Mouse (Mus musculus) heart, adult 2 months (tissue): ENCODE measurements at regions not wholly inside any gene's neighbourhood (a gene's known extent, or its start where the extent isn't known, plus 50 kb on each side); places are given as distances from the start of the nearest gene placed in this dataset.
"Not testable (repeated sequence)": the region's sequence is repeated elsewhere in the genome, so short reads cannot be mapped to it uniquely, and the experiment has no call there.

Experiments used
- DNase-seq, 2 experiments: peaks; one replicate each; pipeline ENCODE4 v3.0.0; 2021
- H3K27ac ChIP-seq: fragments of 200-600 bp; 2 replicates; pipeline ENCODE4 v1.8.1; 2022
- H3K27me3 ChIP-seq: fragments of 200-500 bp; 2 replicates; pipeline ENCODE4 v1.6.1; 2012; ENCODE audit warnings: mild to moderate bottlenecking, low read length, inconsistent platforms, mixed read lengths; ENCODE audit not compliant: control insufficient read depth, insufficient read depth
- H3K36me3 ChIP-seq: fragments of 200-500 bp; 2 replicates; pipeline ENCODE4 v1.6.1; 2012; ENCODE audit warnings: low read length, inconsistent platforms; ENCODE audit not compliant: control insufficient read depth, insufficient read depth
- H3K4me1 ChIP-seq: fragments of 200-500 bp; 2 replicates; pipeline ENCODE4 v1.6.1; 2011; ENCODE audit warnings: low read length; ENCODE audit not compliant: control insufficient read depth, insufficient read depth
- H3K4me3 ChIP-seq: fragments of 200-600 bp; 2 replicates; pipeline ENCODE4 v1.8.1; 2022
- H3K79me2 ChIP-seq: fragments of 200-500 bp; replicated peaks from 2 replicates; pipeline ENCODE4 v1.6.1; 2012; ENCODE audit warnings: mild to moderate bottlenecking, inconsistent platforms, low read length, moderate library complexity, mixed read lengths; ENCODE audit not compliant: control insufficient read depth, insufficient read depth
- H3K9ac ChIP-seq: fragments of 200-500 bp; 2 replicates; pipeline ENCODE4 v1.6.1; 2012; ENCODE audit warnings: low read depth, mild to moderate bottlenecking, control low read depth, inconsistent platforms, low read length, mixed read lengths
- CTCF ChIP-seq: fragments of 200-600 bp; IDR thresholded peaks from 2 replicates; pipeline ENCODE4 v1.8.1; 2022; ENCODE audit warnings: antibody characterized with exemption, mild to moderate bottlenecking, moderate library complexity
- EP300 ChIP-seq: fragments of 200-500 bp; IDR thresholded peaks from 2 replicates; pipeline ENCODE4 v1.6.1; 2011; ENCODE audit warnings: low read depth, low read length, control low read depth; ENCODE audit not compliant: insufficient read depth
- POLR2A ChIP-seq: fragments of 200-500 bp; IDR thresholded peaks from 2 replicates; pipeline ENCODE4 v1.6.1; 2011; ENCODE audit warnings: mild to moderate bottlenecking, low read depth, low read length, control low read depth; ENCODE audit not compliant: insufficient read depth
- WGBS: fragments of 180-500 bp; shearing (Covaris S2); methylation state at CpG from one replicate; pipeline ENCODE4 v1.1.7; 2018; 5-methylcytosine and 5-hydroxymethylcytosine counted together
- intact Hi-C: fragments of 180-260 bp; cut with DNase I; formaldehyde crosslinking; loops from one replicate; pipeline ENCODE4 v1.15.1; 2025

GRCm38 (mm10) chr15:9954941-9955340, 206.3 kb upstream of the Spef2 start:
- DNase-seq, result no peak
- H3K4me1 ChIP-seq, result no peaks in the 10 kb centered on the region
- H3K79me2 ChIP-seq, result no peaks in the 10 kb centered on the region
- 68% methylated on average over 2 of the region's 2 CpGs for whole genome bisulfite sequencing
- no peaks in the 10 kb centered on the region for H3K36me3 ChIP-seq
- no peak overlapping the region for H3K9ac ChIP-seq
- intact Hi-C loops, result no loop called here
- H3K27me3 ChIP-seq, result no peaks in the 10 kb centered on the region
- H3K27ac ChIP-seq, result no peak overlapping the region
- no peak overlapping the region for H3K4me3 ChIP-seq
- TF ChIP-seq EP300, result no peak
- no peak for TF ChIP-seq POLR2A
- no peak for TF ChIP-seq CTCF

- no peaks in the 10 kb centered on the region for H3K27me3 ChIP-seq
- H3K27ac ChIP-seq, result no peak overlapping the region
- H3K9ac ChIP-seq, result no peak overlapping the region
- TF ChIP-seq CTCF, result no peak
- TF ChIP-seq EP300, result no peak
- no peak for TF ChIP-seq POLR2A
- DNase-seq, result no peak
- no peaks in the 10 kb centered on the region for H3K36me3 ChIP-seq
- H3K4me3 ChIP-seq, result no peak overlapping the region
- no peaks in the 10 kb centered on the region for H3K79me2 ChIP-seq
- H3K4me1 ChIP-seq, result no peaks in the 10 kb centered on the region
- intact Hi-C loops, result no loop called here
- WGBS, result 65% methylated on average over 4 of the region's 4 CpGs
These were observed 202.0 kb upstream of the Prlr start for GRCm38 (mm10) chr15:9974999-9975398.

- DNase-seq, result no peak
- H3K4me3 ChIP-seq, result no peak overlapping the region
- intact Hi-C loops, result no loop called here
These were observed 165.5 kb upstream of the Prlr start for GRCm38 (mm10) chr15:10011289-10012234.

DNA sequence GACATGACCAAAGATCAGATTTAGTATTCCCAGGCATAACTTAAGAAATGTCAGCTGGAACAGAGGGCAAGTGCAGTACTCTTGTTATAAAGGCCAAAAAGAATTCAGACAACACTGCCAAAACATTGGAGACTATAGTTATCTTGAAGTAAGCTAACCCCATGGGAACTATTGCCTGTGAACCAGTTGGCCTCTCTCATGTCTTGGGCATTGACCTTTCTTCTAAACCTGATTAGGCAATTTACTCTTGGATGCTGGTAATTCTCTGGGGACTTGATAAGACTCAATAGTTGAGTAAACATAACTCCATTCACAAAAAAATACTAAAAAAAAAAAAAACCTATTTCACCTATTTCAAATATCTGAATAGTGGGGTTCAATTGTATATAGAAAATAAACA, 159.8 kb upstream of the Prlr start:
- no peak overlapping the region for H3K4me3 ChIP-seq
- H3K79me2 ChIP-seq, result no peaks in the 10 kb centered on the region
- no peak overlapping the region for H3K27ac ChIP-seq
- H3K27me3 ChIP-seq, result no peaks in the 10 kb centered on the region
- no peaks in the 10 kb centered on the region for H3K4me1 ChIP-seq
- intact Hi-C loops, result no loop called here
- no peak for DNase-seq
- H3K9ac ChIP-seq, result no peak overlapping the region
- TF ChIP-seq POLR2A (no peak), CTCF (no peak), EP300 (no peak)
- H3K36me3 ChIP-seq, result no peaks in the 10 kb centered on the region

More at GRCm38 (mm10) chr15:10011289-10012234, 165.5 kb upstream of the Prlr start:
- Histone ChIP-seq H3K27me3 (no peaks in the 10 kb centered on the region), H3K9ac (no peak overlapping the region), H3K4me1 (no peaks in the 10 kb centered on the region), H3K79me2 (no peaks in the 10 kb centered on the region), H3K27ac (no peak overlapping the region), H3K36me3 (no peaks in the 10 kb centered on the region)
- no peak for TF ChIP-seq POLR2A
- 55% methylated on average over 7 of the region's 7 CpGs for WGBS

DNA sequence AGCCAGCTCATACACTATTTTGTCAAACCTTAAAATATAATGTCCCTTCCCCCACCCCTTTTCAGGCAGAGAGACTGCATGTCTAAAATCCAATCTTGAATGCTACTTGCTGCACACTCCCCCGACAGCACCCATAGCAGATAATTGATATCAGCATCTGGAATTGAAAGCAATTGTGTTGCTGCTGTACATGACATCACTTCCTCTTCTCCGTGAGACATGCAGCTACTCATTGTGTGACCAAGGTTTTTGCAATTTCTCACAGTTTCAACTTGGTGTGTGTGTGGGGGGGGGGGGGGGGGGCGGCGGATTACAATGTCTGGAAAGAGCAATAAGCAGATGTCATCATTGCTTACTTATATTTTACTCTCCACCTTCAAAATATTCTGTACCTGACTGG, 147.1 kb upstream of the Prlr start:
- Histone ChIP-seq H3K79me2 (no peaks in the 10 kb centered on the region), H3K4me3 (no peak overlapping the region), H3K36me3 (no peaks in the 10 kb centered on the region), H3K9ac (no peak overlapping the region), H3K27me3 (no peaks in the 10 kb centered on the region), H3K27ac (no peak overlapping the region), H3K4me1 (no peaks in the 10 kb centered on the region)
- 36% methylated on average over 4 of the region's 4 CpGs for WGBS
- no peak for DNase-seq
- TF ChIP-seq POLR2A (no peak), CTCF (no peak), EP300 (no peak)
- intact Hi-C loops, result no loop called here

GRCm38 (mm10) chr15:10035561-10035960, 141.5 kb upstream of the Prlr start:
- intact Hi-C loops, result no loop called here
- no peak overlapping the region for H3K27ac ChIP-seq
- no peak overlapping the region for H3K9ac ChIP-seq
- H3K36me3 ChIP-seq, result no peaks in the 10 kb centered on the region
- no peak overlapping the region for H3K4me3 ChIP-seq
- no peaks in the 10 kb centered on the region for H3K4me1 ChIP-seq
- 40% methylated on average over 1 of the region's 1 CpGs for WGBS
- no peak for TF ChIP-seq CTCF
- TF ChIP-seq POLR2A, result no peak
- no peak for TF ChIP-seq EP300
- no peak for DNase-seq
- no peaks in the 10 kb centered on the region for H3K27me3 ChIP-seq
- no peaks in the 10 kb centered on the region for H3K79me2 ChIP-seq

DNA sequence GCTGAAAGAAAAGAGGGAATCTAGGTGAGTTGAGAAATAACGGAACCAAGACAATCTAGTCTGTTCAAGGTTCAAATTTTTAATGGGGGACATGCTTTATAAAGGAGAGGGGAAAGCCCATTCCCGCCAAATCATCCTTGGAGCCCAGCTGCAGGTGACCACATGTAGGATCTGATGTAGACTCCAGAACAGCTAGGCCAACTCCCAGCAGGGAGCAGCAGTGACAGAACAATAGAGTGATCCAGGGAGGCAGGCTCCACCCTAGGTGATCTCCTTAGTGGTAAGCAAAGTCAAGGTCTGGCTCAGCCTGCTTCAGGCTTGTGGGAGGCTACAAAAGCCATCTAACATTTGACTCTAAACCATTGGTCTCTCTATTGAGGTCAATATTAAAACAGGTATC, 140.5 kb upstream of the Prlr start:
- H3K9ac ChIP-seq, DNase-seq, H3K27ac ChIP-seq, H3K79me2 ChIP-seq, H3K4me3 ChIP-seq, H3K27me3 ChIP-seq, H3K4me1 ChIP-seq, intact Hi-C loops, H3K36me3 ChIP-seq: not testable (repeated sequence)
- WGBS, result 77% methylated on average over 2 of the region's 2 CpGs
